Mouse (Mus musculus) liver, embryonic 12.5 days (tissue): ENCODE measurements around the gene Abr. TPM values are rescaled to one million over a fixed set of nuclear protein-coding genes. Genes with fewer than 3 reads are reported as not detected.

ENCODE experiments used
- ATAC-seq: fragments of 200-750 bp; cut with Nextera tagmentation; 2 replicates; pipeline ENCODE4 v1.8.0; 2017; ENCODE audit warnings: moderate number of reproducible peaks, mild to moderate bottlenecking, moderate library complexity
- H3K27ac ChIP-seq: fragments of 300-500 bp; sonication (generic); 2 replicates; pipeline ENCODE4 v1.5.1; 2016; ENCODE audit warnings: mild to moderate bottlenecking
- H3K27me3 ChIP-seq: fragments of 300-500 bp; sonication (generic); replicated peaks from 2 replicates; pipeline ENCODE4 v1.6.1; 2016; ENCODE audit warnings: mild to moderate bottlenecking, moderate library complexity
- H3K36me3 ChIP-seq: fragments of 300-500 bp; sonication (generic); 2 replicates; pipeline ENCODE4 v1.6.1; 2016; ENCODE audit warnings: mild to moderate bottlenecking, moderate library complexity
- H3K4me1 ChIP-seq: fragments of 300-500 bp; sonication (generic); 2 replicates; pipeline ENCODE4 v1.6.1; 2016
- H3K4me2 ChIP-seq: fragments of 300-500 bp; sonication (generic); 2 replicates; pipeline ENCODE4 v1.6.1; 2016; ENCODE audit warnings: mild to moderate bottlenecking, moderate library complexity
- H3K4me3 ChIP-seq: fragments of 300-500 bp; sonication (generic); 2 replicates; pipeline ENCODE4 v1.5.1; 2016; ENCODE audit warnings: mild to moderate bottlenecking, moderate library complexity
- H3K9ac ChIP-seq: fragments of 300-500 bp; sonication (generic); 2 replicates; pipeline ENCODE4 v1.6.1; 2016; ENCODE audit warnings: mild to moderate bottlenecking, moderate library complexity
- H3K9me3 ChIP-seq: fragments of 300-500 bp; sonication (generic); replicated peaks from 2 replicates; pipeline ENCODE4 v1.6.1; 2016; ENCODE audit warnings: mild to moderate bottlenecking, moderate library complexity
- WGBS: fragments of 180-500 bp; shearing (Covaris S2); methylation state at CpG from one replicate; pipeline ENCODE4 v1.1.7; 2016; ENCODE audit not compliant: insufficient replicate concordance; 5-methylcytosine and 5-hydroxymethylcytosine counted together
- polyA plus RNA-seq: library from polyadenylated mRNA; unstranded; fragments of >200 nt; fragmentation: Nextera tagmentation; extraction: Ambion mirVana; gene quantifications from 2 replicates; pipeline ENCODE4 v1.2.1, GENCODE M21; 2016

Gene Abr
- polyA plus RNA-seq, 1 experiment from 2014 or later, result 5.8 TPM

DNA sequence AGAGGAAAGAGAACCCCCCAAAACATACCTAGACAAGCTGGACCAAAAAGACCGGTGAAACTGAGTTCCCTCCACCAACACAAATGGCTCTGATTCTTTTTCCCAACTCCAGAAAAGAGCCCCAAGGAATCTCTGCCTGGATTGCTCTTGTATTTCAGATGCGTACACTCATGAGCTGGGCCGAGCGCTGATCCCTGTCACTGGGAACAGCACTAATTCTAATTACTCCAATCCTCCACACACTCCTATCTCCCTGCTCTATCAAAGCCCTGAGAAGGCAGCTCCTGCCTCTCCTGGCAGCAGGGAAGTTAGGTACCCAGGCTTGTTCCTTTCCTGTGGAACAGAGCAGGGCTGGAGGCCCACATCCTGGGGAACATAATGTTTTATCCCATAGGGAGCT, 114.0 kb downstream of the Abr start:
- 86% methylated on average over 4 of the region's 4 CpGs for WGBS

DNA sequence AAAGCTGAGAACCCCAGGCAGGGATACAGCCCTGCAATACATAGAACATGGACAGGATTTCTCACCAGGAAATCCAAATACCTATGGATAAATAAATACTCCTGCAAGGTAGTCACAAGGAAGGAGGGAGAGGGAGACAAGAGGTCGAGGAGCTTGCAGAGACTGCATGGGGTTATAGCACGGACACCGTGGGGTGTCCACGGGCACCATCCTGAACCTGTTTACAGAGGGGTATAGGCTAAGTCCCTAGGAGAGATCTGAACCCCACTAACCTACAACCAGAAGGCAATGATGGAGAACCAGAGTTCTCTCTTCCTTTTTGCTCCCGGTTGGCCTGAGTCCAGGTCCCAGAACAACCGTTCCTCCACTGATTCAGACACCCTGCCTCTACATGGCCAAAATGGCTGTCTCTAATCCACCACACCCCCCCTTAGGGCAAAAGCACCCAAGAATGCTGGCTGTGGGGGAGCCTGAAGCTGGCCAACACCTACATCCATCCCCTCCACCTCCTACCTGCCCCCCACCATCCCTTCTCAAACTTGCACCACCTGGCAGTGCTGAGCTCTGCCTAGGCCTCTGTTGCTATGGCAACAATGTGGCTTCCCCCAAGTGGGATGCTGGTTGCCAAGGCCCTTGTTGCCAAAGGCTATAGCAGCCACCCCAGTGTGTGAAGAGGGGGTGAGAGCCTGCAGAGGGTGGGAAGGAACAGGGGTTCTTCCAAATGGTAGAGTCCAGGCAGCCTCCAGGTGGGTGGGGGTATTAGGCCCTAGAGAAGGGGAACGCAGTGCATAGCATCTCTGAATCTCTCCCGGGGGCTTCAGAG, 114.6 kb downstream of the Abr start:
- WGBS, result 77% methylated on average over 8 of the region's 8 CpGs
- H3K4me1 ChIP-seq, result no peaks in the 10 kb centered on the region; the same call in 1 of the 2 replicates
- no peaks in the 10 kb centered on the region for H3K9me3 ChIP-seq
- H3K9ac ChIP-seq, result no peak overlapping the region
- no peak overlapping the region for H3K4me2 ChIP-seq
- ATAC-seq, result no peak
- H3K27ac ChIP-seq, result no peak overlapping the region
- no peaks in the 10 kb centered on the region; the same call in 1 of the 2 replicates for H3K27me3 ChIP-seq
- no peaks in the 10 kb centered on the region for H3K36me3 ChIP-seq
- H3K4me3 ChIP-seq, result no peak overlapping the region

More for the DNA sequence above, 114.0 kb downstream of the Abr start:
- Histone ChIP-seq H3K4me2 (no peak overlapping the region), H3K36me3 (no peaks in the 10 kb centered on the region), H3K9me3 (no peaks in the 10 kb centered on the region), H3K27me3 (no peaks in the 10 kb centered on the region; the same call in 1 of the 2 replicates), H3K4me1 (no peaks in the 10 kb centered on the region; the same call in 1 of the 2 replicates), H3K27ac (no peak overlapping the region), H3K4me3 (no peak overlapping the region), H3K9ac (no peak overlapping the region)
- no peak for ATAC-seq

DNA sequence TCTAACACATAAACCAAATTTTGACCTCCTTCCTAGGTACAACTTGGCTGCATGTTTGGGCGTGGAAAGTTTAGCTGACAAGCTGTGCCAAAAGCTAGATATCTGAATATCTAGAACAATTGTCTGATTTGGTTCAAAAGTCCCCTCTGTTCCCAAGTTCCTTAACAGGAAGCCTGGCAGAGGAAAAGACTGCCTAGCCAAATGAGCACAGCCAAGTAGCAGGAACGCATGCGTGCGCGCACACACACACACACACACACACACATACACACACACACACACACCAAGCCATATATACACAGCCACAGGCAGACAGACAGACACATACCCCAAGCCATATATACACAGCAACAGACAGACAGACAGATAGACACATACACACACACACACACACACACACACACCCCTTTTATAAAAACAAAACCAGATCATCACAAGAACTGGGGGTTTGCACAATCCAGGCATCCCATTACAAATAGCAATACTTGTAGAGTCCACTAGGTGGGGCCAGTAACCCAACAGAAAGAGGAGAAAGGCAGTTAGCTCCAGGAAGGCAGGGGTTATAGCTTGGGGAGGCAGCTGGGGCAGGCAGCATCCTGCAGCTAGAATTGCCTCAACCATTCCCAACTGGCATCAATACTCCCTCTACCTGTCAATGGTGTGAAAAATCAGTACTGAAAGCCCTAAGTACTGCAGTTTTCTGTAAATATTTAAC, 115.4 kb downstream of the Abr start:
- Histone ChIP-seq H3K36me3 (no peaks in the 10 kb centered on the region), H3K27me3 (no peaks in the 10 kb centered on the region; the same call in 1 of the 2 replicates), H3K4me2 (no peak overlapping the region), H3K4me3 (no peak overlapping the region), H3K9ac (no peak overlapping the region), H3K4me1 (no peaks in the 10 kb centered on the region; the same call in 1 of the 2 replicates), H3K9me3 (no peaks in the 10 kb centered on the region), H3K27ac (no peak overlapping the region)
- WGBS, result 85% methylated on average over 5 of the region's 5 CpGs
- no peak for ATAC-seq

DNA sequence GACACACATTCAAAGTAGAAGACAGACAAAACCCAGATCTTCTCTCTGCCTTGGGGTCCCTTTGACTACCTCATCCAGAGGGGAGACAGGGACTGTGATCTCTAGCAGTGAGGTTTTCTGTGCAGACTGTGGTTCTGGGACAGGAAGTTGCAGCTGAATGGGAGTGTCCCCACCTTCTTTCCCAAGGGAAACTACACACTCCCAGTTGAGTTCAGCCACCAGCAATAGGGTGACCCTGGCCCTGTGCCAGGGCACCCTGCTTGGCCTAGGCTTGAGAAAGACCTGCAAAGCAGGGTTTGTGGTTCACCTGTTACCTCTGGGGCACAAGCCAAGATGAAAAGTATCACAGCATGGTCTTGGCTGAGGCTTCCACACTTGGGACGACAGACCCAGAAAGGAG, 117.0 kb downstream of the Abr start:
- Histone ChIP-seq H3K27me3 (no peaks in the 10 kb centered on the region; the same call in 1 of the 2 replicates), H3K4me3 (no peak overlapping the region), H3K27ac (no peak overlapping the region), H3K4me1 (no peaks in the 10 kb centered on the region; the same call in 1 of the 2 replicates), H3K4me2 (no peak overlapping the region), H3K9ac (no peak overlapping the region), H3K9me3 (no peaks in the 10 kb centered on the region), H3K36me3 (no peaks in the 10 kb centered on the region)
- 80% methylated on average over 1 of the region's 1 CpGs for WGBS
- no peak for ATAC-seq

DNA sequence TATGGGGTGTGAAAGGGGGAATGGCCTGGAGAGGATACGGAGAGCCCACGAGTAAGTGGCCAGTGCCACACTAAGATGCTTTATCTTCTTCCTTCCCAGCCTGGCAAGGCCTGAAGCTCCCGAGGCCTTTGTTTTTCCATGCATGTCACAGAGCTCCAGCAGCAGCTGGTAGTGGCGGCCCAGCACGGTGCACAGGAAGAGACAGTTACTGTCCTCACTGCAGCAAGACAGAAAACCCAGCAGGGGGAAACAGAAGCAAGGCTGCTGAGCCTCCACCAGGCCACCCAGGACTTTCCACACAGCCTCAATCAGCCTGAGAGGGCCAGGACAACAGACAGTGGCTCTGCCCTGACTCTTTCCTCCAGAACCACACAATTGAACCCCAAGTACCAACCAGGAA, 118.1 kb downstream of the Abr start:
- 36% methylated on average over 5 of the region's 5 CpGs for WGBS
- Histone ChIP-seq H3K27me3 (no peaks in the 10 kb centered on the region; the same call in 1 of the 2 replicates), H3K4me3 (no peak overlapping the region), H3K9ac (no peak overlapping the region), H3K27ac (no peak overlapping the region), H3K36me3 (no peaks in the 10 kb centered on the region), H3K4me2 (no peak overlapping the region), H3K9me3 (no peaks in the 10 kb centered on the region), H3K4me1 (no peaks in the 10 kb centered on the region)
- ATAC-seq, result no peak

DNA sequence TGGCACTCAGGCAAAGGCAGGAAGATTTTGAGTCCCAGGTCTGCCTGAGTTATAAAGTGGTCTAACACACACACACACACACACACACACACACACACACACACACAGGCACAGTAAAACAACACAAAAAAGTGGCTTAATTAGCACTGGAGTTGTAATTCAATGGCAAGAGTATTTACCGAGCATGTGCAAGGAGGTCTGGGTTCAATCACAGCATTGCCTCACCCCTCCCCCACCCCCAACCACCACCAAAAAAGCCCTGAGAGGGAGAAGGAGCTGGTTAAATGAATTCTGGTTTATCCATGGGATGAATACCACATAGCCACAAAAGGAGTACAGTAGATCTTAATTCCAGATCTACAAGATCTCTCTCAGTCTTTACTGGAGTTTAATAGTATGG, 122.1 kb downstream of the Abr start:
- Histone ChIP-seq H3K4me1 (peaks cover 6% of the 10 kb centered on the region; the same call in 1 of the 2 replicates), H3K27me3 (peaks cover 7% of the 10 kb centered on the region), H3K36me3 (no peaks in the 10 kb centered on the region), H3K4me2 (no peak overlapping the region), H3K9me3 (no peaks in the 10 kb centered on the region), H3K4me3 (no peak overlapping the region), H3K27ac (no peak overlapping the region), H3K9ac (no peak overlapping the region)
- ATAC-seq, result no peak
- WGBS, result 52% methylated on average over 1 of the region's 1 CpGs

DNA sequence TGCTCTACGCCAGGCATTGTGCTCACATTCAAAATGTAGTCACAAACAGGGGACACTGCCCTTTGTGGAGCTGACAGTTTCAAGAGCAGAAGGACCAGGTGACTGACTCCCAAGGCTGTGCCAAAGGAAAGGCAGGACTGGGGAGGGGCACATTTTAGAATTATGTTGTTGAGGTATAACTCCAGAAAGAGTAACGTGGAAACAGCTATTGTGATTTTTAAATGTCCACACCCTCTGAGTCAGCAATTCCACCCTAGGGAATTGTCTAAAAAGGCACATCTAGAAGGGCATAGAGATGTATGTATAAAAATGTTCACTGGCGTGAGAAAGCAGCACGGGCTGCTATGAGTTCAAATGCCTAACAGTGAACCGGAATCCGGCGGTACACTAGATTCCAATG, 122.5 kb downstream of the Abr start:
- H3K4me1 ChIP-seq, result peaks cover 10% of the 10 kb centered on the region; the same call in 1 of the 2 replicates

DNA sequence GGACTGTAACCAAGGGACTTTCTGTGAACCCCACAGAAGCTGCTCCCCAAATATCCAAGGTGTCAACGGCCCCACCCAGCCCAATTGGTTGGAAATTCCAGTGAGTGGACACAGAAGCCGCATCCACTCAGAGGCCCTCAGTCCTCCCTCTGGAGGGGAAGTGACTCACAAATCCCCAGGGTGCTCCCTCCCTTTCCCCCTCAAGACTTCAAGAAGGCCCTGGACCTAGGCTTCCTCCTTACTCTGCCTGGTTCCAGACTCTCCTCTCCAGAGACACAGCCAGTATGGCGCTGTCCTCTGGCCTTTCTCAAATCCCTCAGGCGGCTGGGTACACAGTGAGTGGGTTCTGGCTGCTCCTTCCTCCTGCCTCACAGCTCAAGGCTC, 124.4 kb downstream of the Abr start:
- H3K4me2 ChIP-seq, result no peak overlapping the region
- H3K27me3 ChIP-seq, result peaks cover 29% of the 10 kb centered on the region
- H3K9ac ChIP-seq, result no peak overlapping the region
- no peaks in the 10 kb centered on the region for H3K36me3 ChIP-seq
- no peak overlapping the region for H3K27ac ChIP-seq
- no peak overlapping the region for H3K4me3 ChIP-seq
- ATAC-seq, result no peak
- WGBS, result 52% methylated on average over 4 of the region's 4 CpGs
- no peaks in the 10 kb centered on the region for H3K9me3 ChIP-seq
- peaks cover 24% of the 10 kb centered on the region for H3K4me1 ChIP-seq

More for the DNA sequence above, 122.5 kb downstream of the Abr start:
- WGBS, result 67% methylated on average over 7 of the region's 7 CpGs
- H3K4me3 ChIP-seq, result no peak overlapping the region
- H3K36me3 ChIP-seq, result no peaks in the 10 kb centered on the region
- H3K4me2 ChIP-seq, result no peak overlapping the region
- H3K27ac ChIP-seq, result no peak overlapping the region
- no peaks in the 10 kb centered on the region for H3K9me3 ChIP-seq
- no peak overlapping the region for H3K9ac ChIP-seq
- peaks cover 11% of the 10 kb centered on the region for H3K27me3 ChIP-seq
- ATAC-seq, result no peak

DNA sequence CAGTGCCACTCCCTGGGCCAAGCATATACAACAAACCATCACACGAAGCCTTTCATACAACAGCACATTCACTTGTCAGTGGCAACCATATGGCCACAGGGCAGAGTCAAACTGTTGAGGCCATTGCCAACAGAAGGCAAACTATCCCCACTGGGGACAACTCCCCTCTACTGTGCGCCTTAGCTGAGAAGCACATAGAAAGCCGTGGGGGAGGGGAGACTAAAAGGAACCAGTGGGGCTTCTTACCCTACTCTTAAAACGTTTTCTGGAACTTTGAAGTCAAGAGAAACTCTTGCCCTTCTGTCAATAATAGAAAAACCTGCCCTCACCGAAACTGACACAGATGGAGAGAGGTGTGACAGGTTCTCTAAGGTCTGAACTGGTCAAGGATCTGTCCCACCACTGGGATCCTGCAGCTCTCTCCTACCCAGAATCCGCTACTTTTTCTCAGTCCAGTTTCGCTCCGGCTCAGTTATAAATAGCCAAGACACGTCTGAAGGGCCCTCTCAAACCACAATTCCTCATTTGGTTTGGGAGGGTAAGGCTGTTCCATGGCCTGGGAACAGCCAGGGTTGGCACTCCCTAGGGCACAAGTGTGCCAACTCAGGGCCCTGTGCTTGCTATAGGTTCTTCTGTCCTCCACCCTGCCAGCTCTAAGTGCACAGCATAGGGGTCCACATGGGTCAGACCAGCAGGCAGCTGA, 124.9 kb downstream of the Abr start:
- no peak for ATAC-seq
- no peak overlapping the region for H3K27ac ChIP-seq
- H3K27me3 ChIP-seq, result peaks cover 34% of the 10 kb centered on the region
- no peak overlapping the region for H3K4me3 ChIP-seq
- no peaks in the 10 kb centered on the region for H3K36me3 ChIP-seq
- WGBS, result 51% methylated on average over 9 of the region's 9 CpGs
- H3K9ac ChIP-seq, result no peak overlapping the region
- no peak overlapping the region for H3K4me2 ChIP-seq
- peaks cover 29% of the 10 kb centered on the region for H3K4me1 ChIP-seq
- no peaks in the 10 kb centered on the region for H3K9me3 ChIP-seq

DNA sequence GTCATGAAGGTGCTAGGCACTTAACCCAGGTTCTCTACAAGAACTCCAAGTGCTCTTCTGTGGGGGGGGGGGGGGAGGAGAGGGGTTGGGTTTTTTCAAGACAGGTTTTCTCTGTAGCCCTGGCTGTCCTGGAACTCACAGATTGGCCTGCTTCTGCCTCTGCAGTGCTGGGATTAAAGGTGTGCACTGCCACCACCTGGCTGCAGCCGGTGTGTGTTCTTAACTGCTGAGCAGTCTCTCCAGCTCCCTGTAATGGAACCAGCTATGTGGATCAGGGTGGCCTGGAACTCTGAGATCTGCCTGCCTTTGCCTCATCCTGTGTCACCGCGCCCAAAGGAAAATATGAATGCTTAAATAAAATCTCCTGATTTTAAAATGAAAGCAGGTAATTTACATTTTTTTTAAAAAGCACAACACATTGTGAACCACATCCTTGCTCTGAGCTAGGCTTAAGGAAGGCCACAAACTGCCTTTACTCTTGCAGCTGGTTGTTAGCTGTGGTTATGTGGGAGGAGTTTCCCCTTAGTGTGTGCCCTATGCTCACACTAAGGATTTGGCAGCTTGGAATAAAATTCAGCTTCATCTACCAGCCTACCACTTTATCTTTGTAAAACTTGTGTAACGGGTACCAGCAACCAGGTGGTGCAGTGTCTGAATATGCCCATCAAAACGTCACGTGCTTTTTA, 125.9 kb downstream of the Abr start:
- no peaks in the 10 kb centered on the region for H3K36me3 ChIP-seq
- H3K9ac ChIP-seq, result no peak overlapping the region
- no peak for ATAC-seq
- H3K27ac ChIP-seq, result no peak overlapping the region
- no peak overlapping the region for H3K4me2 ChIP-seq
- H3K4me1 ChIP-seq, result peaks cover 29% of the 10 kb centered on the region
- H3K27me3 ChIP-seq, result peaks cover 35% of the 10 kb centered on the region
- H3K4me3 ChIP-seq, result no peak overlapping the region
- no peaks in the 10 kb centered on the region for H3K9me3 ChIP-seq
- 64% methylated on average over 6 of the region's 6 CpGs for WGBS
